Mouse (Mus musculus) C2C12 (cell line): ENCODE measurements around the gene Unc45b.
"Not testable (repeated sequence)": the region's sequence is repeated elsewhere in the genome, so short reads cannot be mapped to it uniquely, and the experiment has no call there.

ENCODE experiments used
- CEBPB ChIP-seq: IDR thresholded peaks from one replicate; pipeline ENCODE4 v1.6.1; 2011; ENCODE audit warnings: low read depth, mild to moderate bottlenecking, control low read depth, moderate library complexity
- CTCF ChIP-seq: IDR thresholded peaks from one replicate; pipeline ENCODE4 v1.5.1; 2011; ENCODE audit not compliant: control insufficient read depth, insufficient read depth, insufficient read length
- MAX ChIP-seq: IDR thresholded peaks from one replicate; pipeline ENCODE4 v1.6.1; 2011; ENCODE audit warnings: mild to moderate bottlenecking, control low read depth
- MYOD1 ChIP-seq: IDR thresholded peaks from one replicate; pipeline ENCODE4 v1.6.1; 2011; ENCODE audit warnings: low read depth; ENCODE audit not compliant: control insufficient read depth, insufficient read length
- MYOG ChIP-seq: IDR thresholded peaks from one replicate; pipeline ENCODE4 v1.6.1; 2011; ENCODE audit not compliant: control insufficient read depth, insufficient read length; ENCODE audit errors: extremely low read depth
- USF1 ChIP-seq: IDR thresholded peaks from one replicate; pipeline ENCODE4 v1.6.1; 2011; ENCODE audit warnings: low read depth, mild to moderate bottlenecking, control low read depth, moderate library complexity

DNA sequence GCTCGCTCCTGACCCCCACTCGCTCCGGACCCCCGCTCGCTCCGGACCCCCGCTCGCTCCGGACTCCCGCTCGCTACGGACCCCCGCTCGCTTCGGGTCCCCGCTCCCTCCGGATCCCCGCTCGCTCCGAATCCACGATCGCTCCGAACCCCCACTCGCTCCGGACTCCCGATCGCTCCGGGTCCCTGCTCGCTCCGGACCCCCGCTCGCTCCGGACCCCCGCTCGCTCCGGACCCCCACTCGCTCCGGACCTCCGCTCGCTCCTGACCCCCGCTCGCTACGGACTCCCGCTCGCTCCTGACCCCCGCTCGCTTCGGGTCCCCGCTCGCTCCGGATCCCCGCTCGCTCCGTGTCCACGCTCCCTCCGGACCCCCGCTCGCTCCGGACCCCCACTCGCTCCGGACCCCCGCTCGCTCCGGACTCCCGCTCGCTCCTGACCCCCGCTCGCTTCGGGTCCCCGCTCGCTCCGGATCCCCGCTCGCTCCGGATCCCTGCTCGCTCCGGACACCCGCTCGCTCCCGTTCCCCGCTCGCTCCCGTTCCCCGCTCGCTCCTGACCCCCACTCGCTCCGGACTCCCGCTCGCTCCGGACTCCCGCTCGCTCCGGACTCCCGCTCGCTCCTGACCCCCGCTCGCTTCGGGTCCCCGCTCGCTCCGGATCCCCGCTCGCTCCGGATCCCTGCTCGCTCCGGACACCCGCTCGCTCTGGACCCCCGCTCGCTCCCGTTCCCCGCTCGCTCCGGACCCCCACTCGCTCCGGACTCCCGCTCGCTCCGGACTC is 21.5 kb downstream of the Unc45b start:
- not testable (repeated sequence) for TF ChIP-seq CTCF, MAX, CEBPB, MYOD1, USF1, MYOG
